Mouse (Mus musculus) layer of hippocampus, adult 2 months (tissue): Measurements from ENCODE around the gene Ydjc. TPM values are rescaled to one million over a fixed set of nuclear protein-coding genes. Genes with fewer than 3 reads are reported as not detected.

Source experiments
- DNase-seq, 2 experiments: peaks; one replicate each; pipeline ENCODE4 v3.0.0; 2022; ENCODE audit warnings: low spot score in 2 of 2
- H3K27ac ChIP-seq: fragments of 200-600 bp; 2 replicates; pipeline ENCODE4 v1.8.1; 2022
- H3K4me3 ChIP-seq: fragments of 200-600 bp; 2 replicates; pipeline ENCODE4 v1.8.1; 2022; ENCODE audit warnings: mild to moderate bottlenecking
- CTCF ChIP-seq: fragments of 200-600 bp; conservative IDR thresholded peaks from 2 replicates; pipeline ENCODE4 v1.8.1; 2022; ENCODE audit warnings: antibody characterized with exemption, mild to moderate bottlenecking, moderate library complexity
- total RNA-seq, 2 experiments: library from RNA; stranded (reverse); gene quantifications; 2 replicates each; pipeline ENCODE4 v1.2.3; 2021

The Ydjc gene
- total RNA-seq, 2 experiments from 2014 or later = 24.5 to 25.2 TPM

DNA sequence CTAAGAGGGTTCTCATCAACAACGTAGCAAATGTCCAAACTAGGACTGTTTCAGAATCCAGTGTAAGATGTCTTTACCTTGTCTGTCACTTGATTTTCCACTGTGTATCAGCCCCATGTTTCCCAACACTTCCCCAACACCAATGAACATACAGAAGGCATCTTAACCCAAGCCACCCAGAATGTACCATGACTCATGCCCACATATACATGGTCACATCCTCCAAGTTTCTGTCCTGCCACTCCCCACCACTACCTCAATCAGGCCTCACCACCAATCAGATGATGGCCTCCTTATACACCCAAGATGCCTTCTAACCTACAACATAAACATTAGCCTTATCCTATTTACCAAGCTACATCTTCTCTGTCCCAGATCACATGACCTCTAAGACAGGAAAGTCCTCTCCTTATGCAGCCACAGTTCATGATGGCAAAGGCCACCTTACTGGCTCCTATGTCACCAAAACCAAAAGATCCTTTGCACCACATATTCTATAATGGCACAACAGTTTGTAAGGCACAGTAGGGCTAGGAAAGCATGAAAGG, 33.3 kb downstream of the Ydjc start:
- TF ChIP-seq CTCF = no peak
- Histone ChIP-seq H3K4me3 (no peak overlapping the region), H3K27ac (no peak overlapping the region)
- DNase-seq = no peak

DNA sequence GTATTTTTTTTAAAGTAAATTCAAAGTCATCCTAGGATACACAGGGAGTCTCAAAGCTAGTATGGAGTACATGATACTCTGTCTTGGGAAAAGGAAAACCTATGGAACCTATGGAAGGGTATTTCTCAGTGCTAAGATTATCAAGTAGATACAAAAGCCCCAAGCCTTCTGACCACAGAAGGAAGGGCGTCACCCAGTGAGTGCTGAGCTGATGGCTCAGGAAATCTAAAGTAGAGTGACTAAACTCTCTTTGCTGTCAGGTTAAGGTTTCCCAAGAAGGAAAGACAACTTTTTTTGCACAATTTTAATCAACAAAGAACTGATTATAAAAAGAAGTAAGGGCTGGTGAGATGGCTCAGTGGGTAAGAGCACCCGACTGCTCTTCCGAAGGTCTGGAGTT, 35.3 kb downstream of the Ydjc start:
- no peak overlapping the region for H3K4me3 ChIP-seq
- TF ChIP-seq CTCF = no peak
- no peak for DNase-seq
- H3K27ac ChIP-seq = no peak overlapping the region

DNA sequence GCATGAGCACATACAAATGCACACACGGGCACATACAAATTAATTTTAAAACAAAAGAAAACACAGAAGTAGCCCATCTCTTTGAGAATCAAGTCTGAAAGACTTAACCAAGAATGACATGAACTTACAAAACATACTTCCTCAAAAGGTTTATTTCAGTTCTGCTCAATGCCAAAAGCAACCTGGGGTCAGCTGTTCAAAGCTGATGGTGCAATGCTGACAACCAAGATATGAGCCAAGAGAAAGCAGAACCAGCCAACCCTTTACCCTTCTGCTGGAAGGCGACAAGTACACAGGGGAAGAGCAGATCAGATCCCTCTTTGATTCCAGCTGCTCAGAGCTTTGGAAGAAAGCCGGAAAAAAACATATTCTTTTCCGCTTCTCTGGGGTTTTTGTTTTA, 37.0 kb downstream of the Ydjc start:
- DNase-seq = no peak
- no peak overlapping the region for H3K4me3 ChIP-seq
- no peak for TF ChIP-seq CTCF
- peak overlapping the region; percentile 52; the same call in 1 of the 2 replicates for H3K27ac ChIP-seq

DNA sequence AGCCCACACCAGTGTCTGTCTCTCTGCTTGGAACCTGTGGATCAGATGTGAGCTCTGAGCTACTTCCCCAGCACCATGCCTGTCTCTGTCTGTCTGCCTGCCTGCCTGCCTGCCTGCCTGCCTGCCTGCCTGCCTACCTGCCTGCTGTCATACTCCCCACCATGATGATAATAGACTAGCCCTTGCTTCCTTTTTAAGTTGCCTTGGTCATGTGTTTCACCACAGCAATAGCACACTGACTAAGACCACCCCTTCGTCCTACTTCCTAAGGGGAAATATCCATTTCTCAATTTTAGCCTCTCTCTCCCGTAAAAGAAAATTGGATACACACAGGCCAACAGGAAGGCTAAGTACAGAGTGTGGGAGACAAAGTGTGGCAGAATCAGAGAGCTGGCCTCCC, 37.7 kb downstream of the Ydjc start:
- no peak for DNase-seq
- H3K27ac ChIP-seq = peak overlapping the region; percentile 52; the same call in 1 of the 2 replicates
- TF ChIP-seq CTCF = no peak
- H3K4me3 ChIP-seq = no peak overlapping the region

DNA sequence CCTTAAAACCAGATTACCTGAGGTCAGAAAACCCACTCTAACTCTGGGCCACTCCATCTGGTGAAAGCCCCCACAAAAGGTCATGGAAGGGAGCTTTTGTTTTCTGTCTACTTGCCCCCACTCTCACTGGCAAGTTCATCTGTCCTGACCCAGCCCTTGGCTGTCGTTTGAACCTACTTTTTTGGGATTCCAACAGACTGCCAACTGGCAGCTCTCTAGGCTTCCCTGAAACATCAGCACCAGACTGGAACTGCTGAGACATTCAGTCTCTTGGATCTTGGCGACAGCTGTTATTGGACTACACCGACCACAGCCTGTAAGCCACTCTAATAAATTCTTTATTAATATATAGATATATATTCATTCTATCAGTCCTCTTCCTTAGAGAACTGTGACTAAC, 38.6 kb downstream of the Ydjc start:
- Histone ChIP-seq H3K4me3 (no peak overlapping the region), H3K27ac (no peak overlapping the region)
- DNase-seq = no peak
- TF ChIP-seq CTCF = no peak

DNA sequence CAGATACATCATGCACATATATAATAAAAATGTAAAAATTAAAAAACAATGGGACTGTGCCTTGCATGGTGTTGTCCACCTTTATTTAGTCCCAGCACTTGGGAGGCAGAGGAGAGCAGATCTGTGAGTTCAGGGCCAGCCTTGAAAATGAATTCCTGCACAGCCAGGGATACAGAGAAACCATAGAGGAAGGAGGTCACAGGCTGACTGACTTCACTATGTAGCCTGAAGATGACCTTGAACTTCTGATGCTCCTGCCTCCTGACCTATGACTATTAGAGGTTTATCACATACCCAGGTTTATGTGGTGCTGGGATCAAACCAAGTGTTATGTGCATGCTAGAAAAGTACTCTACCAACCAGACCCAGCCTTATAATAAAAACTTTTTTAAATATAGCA, 41.1 kb downstream of the Ydjc start:
- no peak for TF ChIP-seq CTCF
- DNase-seq = no peak
- H3K27ac ChIP-seq = no peak overlapping the region
- H3K4me3 ChIP-seq = no peak overlapping the region

DNA sequence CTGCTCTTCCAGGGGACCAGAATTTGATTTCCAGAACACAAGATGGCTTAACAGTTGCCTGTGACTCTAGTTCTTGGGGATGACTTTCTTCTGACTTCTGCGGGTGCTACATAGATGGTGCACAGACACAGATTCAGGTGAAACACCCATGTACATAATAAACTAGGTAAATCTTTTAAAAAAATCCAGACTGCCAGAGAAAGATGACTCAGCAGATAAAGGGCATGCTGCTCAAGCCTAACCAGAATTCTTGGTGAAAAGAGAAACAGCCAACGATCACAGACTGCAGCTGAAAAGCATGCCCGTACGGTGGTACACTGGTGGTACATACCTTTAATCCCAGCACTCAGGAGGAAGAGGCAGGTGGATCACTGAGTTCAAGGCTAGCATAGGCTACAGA, 49.4 kb downstream of the Ydjc start:
- no peak overlapping the region for H3K4me3 ChIP-seq
- no peak for DNase-seq
- H3K27ac ChIP-seq = no peak overlapping the region; the same call in 1 of the 2 replicates
- TF ChIP-seq CTCF = no peak

DNA sequence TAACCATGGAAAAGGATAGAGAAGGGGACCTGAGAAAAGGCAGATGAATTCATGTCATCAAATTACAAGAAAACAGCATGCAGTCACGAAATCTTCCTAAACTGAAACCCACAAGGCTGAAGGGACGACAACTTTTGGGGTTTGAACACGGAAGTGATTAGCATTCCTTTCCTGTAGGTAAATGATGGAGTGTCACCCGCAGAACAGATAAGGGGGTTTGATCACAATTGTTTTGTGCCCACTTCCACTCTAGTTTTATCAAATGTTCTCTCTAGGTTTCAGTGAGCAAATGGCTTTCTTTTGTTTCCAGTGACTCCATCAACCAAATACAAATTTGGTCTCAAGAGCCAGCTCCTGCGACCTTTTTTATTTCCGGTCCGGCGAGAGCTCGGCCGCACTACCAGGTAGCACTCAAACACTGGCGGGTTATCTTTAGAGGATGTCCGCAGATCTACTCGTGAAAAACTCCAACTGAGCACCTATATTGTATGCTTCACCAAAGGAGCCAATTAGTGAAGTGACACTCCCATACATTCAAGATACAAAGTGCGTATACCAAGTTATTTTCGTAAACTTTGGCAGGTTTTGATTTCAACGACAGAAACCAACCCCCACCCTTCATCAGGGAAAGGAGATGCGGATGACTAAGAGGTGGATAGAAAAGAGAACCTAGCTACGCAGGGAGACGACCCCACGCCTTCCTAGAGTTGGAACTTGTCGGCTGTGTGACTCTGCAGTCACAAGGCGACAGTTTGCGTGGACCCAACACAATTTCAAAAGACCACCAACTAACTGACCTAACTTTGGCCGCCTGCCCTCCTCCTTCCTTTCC, 55.9 kb downstream of the Ydjc start:
- no peak for DNase-seq
- TF ChIP-seq CTCF = no peak
- Histone ChIP-seq H3K4me3 (peak overlapping the region; percentile 86), H3K27ac (peak overlapping the region; percentile 95)

DNA sequence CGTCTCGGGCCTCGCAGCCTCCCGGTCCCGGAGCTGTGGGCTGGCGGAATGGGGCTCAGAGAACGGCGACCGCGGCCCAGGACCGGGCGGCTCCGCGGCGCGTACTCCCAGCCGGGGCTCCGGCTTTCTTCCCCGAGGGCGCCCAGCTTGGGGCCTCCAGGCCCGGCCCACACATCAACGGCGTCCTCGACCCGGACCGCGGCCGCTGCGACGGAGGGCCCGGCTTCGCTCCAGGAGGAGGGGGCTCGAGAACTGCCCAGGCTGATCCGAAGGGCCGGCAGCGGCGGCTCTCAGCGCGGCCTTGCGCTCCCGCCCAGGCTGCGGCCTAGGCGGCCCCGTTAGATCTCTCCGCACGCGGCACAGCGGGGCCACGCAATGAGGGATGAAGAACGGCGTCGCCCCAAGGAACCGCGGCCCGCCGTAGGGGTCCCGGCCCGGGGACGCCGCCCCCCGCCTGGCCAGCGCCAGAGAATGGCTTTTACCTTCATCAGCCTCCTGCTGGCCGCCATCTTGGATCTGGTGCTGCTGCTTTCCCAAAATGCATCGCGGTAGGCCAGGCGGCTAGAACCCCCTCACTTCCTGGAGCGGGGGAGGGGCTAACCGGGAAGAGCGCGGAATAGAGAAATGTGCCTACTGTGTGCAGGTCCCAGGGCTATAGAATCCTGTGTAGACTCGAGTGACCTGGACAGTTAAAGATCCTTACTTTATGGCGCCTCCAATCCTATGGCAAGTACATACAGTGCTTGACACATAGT, 56.7 kb downstream of the Ydjc start:
- Histone ChIP-seq H3K27ac (peak overlapping the region; percentile 95), H3K4me3 (peak overlapping the region; percentile 86)
- no peak for TF ChIP-seq CTCF
- peak; percentile 82 to 87 for DNase-seq

DNA sequence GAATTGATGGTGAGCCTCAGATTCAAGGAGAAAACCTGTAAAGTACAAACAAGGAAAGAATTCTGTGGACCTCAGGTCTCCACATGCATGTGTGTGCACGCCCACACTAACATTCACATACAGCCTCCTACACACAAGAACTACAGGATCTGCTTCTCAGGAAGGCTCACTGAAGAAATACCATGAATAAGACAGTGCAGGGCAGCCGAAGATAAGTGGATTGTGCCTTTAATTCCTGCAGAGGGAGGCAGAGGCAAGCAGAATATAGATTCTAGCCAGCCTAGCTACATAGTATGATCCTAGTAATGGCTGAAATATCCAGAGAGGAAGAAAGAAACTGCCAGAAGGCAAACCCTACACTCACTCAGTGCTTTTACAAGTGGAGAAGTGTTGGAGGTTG, 57.6 kb downstream of the Ydjc start:
- peak; percentile 43 for TF ChIP-seq CTCF
- Histone ChIP-seq H3K27ac (no peak overlapping the region), H3K4me3 (no peak overlapping the region; the same call in 1 of the 2 replicates)
- no peak for DNase-seq

DNA sequence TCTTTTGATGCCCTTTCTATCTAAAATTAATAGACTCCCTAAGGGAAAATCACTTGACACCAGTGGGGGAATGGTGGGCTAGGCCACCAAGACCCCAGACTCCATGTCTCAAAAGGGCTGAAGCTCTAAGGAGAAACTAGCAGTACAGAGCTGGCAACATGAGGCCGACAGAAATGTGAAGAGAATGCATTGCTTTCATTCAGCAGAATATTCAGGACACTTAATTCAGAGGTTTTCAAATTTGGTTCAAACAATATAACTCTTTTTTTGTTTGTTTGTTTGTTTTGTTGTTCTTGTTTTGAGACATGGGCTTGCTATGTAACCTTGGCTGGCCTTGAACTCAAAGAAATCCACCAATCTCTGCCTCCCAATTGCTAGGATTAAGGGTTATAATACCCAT, 58.1 kb downstream of the Ydjc start, which contains the start of gene Ube2l3:
Gene Ube2l3, minus strand, starts transcription at position 101 of the 400 bp plus-strand sequence.
- H3K27ac ChIP-seq = peak within 1 kb of the TSS; percentile 95
- H3K4me3 ChIP-seq = peak within 1 kb of the TSS; percentile 86
- TF ChIP-seq CTCF = no peak
- no peak for DNase-seq

DNA sequence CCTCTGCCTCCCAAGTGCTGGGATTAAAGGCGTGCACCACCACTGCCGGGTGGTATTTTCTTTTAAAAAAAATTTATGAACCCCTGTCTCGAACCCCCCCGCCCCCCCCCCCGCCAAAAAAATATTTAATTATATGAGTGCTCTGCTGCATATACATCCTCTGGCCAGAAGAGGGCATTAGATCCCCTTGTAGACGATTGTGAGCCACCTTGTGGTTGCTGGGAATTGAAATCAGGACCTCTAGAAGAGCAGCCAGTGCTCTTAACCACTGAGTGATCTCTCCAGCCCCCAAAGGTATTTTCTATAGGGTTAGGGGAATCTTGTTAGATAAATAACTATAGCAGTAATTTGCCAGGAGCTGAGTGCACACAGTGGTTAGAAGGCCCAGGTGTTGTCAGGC, 60.6 kb downstream of the Ydjc start:
- Histone ChIP-seq H3K27ac (no peak overlapping the region), H3K4me3 (no peak overlapping the region)
- TF ChIP-seq CTCF = peak; percentile 67
- no peak for DNase-seq

DNA sequence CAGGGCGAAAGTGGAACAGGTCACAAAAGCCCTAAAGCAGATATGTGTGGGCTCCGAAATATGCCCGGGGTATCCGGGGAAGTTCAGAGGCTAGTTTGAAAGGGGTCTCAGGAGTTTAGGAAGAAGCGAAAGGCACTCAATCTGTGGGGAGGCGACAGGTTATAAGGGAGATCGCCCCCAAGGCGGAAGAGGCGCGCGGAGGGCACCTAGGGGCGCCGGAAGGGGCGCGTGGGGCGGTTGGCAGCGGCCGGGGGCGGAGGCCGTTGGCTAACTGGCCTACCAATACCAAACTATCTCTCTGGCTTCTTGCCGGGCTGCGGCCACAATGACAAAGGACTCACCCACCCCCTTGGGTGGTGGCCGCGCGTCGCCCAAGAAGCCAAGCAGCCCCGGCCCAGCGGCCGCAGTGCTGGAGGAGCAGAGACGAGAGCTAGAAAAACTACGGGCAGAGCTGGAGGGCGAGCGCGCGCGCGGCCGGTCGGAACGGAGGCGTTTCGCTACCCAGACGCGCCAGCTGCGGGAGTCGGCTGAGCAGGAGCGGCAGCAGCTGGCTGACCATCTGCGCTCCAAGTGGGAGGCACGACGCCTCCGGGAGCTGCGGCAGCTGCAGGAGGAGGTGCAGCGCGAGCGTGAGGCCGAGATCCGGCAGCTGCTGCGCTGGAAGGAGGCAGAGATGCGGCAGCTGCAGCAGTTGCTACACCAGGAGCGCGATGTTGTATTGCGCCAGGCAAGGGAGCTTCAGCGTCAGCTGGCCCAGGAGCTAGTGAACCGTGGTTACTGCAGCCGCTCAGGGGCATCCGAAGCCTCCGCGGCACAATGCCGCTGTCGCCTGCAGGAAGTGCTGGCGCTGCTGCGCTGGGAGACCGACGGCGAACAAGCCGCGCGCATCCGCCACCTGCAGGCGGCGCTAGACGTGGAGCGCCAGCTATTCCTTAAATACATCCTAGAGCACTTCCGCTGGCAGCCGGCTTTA, 64.3 kb downstream of the Ydjc start, which contains the start of gene Rimbp3:
Gene Rimbp3, plus strand, starts transcription at position 215 of the 973 bp plus-strand sequence.
- DNase-seq = peak; percentile 75 to 80
- Histone ChIP-seq H3K27ac (peak within 1 kb of the TSS; percentile 86), H3K4me3 (peak within 1 kb of the TSS; percentile 64)
- peak; percentile 92 for TF ChIP-seq CTCF
